Mouse (Mus musculus): ENCODE results near the gene Slc4a8.
"Not testable (repeated sequence)": the region's sequence is repeated elsewhere in the genome, so short reads cannot be mapped to it uniquely, and the experiment has no call there.

Gene Slc4a8

DNA sequence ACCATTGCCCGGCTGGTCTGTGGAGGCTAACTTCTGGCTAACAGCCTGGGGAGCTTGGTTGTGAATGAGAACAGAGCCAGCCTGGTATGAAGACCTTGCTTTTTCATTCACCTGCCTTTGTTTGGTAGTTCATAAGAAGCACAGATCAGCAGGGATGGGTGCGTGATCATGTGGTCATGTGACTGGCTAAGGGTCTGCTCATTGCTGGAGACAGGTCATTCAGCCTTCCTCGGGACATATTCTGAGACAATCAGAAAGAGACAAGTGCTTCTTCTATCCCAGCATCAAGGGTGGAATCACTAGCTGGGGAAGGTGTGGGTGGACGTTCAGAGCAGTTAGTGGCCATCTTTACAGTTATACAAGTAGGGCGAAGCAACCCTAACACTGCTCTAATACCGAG is 22.1 kb upstream of the Slc4a8 start:
- in situ Hi-C loops (cut with MboI, MseI): no loop called here

DNA sequence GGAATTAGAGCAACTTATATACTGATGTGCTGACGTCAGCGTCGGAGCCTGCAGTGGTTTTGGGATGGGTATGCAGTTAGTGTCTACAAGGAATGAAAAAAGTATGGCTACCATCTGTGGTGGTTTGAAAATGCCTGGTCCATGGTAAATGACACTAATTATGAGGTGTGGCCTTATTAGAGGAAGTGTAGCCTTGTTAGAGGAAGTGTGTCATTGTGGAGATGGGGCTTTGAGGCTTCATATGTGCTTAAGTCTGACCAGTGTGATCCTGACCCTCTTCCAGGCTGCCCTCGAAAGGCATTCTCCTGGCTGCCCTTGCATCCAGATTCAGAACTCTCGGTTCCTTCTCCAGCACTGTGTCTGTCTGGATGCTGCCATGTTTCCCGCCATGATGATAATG is 18.3 kb upstream of the Slc4a8 start:
- in situ Hi-C loops (cut with MboI, MseI): no loop called here

DNA sequence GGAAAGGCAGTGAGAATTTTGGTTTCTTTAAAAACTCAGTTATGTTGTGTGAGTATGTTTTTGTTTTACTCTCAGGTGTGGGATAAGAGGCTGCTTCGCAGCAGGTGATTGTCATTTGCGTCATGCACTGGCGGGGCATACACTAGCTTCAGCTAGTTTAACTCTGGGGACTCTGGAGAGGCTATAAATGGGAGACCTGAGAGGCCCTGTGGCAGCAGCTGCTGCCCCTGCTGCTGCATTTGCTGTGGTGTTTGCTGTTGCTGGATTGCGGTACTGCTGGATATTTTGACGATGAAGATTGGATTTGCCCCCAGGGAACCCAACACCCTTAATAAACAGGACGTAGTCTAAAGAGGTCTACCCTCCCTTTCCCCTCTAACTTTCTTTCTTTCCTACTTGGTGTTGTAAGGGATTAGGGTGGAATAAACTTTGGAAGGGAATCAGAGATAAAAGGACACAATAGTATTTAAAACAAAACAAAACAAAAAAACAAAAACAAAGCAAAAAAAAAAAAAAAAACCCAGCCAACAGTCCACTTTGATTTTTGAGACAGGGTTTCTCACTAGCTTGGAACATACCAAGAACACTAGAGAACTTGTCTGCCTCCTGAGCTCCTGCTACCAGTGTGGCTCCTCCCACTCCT is 14.9 kb upstream of the Slc4a8 start:
- in situ Hi-C loops (cut with MboI, MseI): no loop called here

DNA sequence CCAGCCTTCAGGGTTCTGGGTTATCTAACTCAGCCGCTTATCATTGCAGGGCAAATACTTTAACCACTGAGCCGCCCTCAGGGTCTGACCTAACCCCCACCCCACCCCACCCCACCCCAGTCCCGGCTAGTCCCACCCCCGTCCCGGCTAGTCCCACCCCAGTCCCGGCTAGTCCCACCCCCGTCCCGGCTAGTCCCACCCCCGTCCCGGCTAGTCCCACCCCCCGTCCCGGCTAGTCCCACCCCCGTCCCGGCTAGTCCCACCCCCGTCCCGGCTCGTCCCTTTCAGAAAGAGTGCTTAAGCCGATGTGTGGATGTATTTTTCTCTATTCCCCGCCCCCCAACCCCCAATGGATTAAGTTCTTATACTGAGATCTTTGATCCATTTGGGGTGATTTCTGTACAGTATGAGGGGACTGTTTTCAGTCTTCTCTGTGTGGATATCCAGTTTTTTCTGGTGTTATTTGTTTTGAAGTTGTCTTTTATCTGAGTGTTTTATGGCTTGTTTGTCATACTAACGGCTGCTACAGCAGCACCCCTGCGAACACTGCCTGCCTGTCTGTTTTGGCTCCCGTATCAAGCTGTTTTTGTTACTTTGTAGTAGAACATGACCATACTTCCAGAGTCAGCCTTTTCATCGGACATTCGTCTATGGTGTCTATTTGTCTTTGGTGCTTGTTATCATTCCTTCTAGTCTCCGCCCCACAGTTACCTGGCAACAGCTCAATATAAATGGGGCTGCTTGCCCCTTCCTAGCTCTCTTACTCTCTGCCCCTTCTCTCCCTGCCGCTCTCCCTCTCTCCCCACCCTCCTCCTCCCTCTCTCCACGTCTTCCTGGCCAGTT is 14.2 kb upstream of the Slc4a8 start:
- in situ Hi-C loops (cut with MboI, MseI): no loop called here

DNA sequence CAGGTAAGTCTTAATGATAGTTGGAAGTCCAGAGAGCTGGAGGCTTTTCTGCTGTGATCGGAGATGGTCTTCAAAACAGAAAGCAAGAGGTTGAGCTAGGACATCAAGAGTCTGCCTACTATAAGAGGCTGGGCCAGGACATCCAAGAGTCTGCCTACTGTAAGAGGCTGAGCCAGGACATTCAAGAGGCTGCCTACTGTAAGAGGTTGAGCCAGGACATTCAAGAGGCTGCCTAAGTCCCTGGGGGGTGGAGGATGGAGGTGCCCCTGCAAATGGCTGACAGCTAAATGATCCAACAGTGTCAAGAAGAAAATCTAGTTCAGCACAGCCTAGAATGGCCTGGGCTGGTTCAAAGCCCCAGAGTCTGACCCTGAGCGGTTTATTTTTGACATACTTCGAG is 13.0 kb upstream of the Slc4a8 start:
- in situ Hi-C loops (cut with MboI, MseI): no loop called here

DNA sequence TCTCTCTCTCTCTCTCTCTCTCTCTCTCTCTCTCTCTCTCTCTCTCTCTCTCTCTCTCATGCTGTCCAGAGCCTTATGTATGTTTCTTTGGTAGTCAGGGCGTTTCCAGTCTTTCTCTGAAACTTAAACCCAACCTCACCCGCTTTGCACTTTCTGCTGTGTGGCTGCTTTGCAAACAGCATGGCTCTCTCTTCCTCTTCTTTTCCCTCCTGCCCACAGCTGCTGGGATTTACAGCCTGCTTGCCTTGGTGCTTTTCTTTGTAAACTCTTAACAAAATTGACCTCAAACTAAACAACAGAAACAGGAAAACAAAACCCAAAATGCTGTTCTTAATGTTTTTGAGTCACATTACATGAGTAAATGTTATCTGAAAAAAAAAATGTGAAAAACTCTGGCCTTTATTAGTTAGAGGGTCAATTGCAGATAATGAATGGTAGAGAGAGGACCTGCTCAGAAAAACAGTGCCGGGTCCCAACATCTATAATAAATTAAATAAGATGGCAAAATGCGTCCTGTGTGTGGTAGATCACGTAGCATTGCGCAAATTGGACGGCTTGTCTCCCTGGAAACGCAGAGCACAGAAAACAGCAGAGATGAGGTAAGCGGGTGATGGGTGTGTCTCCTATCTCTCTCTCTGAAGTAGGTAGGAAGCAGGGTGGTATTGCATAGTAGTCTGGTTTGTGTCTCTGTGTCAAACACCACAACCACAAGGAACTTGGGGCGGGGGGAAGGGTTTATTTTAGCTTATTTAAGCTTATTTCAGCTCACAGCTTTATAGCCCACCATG is 11.6 kb upstream of the Slc4a8 start:
- in situ Hi-C loops (cut with MboI, MseI): no loop called here

DNA sequence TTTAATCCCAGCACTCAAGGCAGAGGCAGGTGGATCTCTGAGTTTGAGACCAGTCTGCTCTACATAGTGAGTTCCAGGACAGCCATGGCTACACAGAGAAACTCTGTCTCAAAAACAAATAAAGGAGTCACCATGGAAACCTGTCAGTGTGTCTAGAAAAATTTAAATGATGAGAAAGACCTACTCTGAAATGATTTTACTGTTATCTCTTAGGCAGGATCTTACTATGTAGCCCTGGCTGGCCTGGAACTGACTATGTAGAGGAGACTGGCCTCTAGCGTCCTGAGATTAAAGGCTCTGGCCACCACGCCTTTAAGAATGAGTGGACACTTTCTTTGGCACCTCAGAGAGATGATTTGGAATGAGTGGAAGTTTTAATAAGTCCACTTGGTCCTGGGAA is 9.1 kb upstream of the Slc4a8 start:
- in situ Hi-C loops (cut with MboI, MseI): no loop called here

DNA sequence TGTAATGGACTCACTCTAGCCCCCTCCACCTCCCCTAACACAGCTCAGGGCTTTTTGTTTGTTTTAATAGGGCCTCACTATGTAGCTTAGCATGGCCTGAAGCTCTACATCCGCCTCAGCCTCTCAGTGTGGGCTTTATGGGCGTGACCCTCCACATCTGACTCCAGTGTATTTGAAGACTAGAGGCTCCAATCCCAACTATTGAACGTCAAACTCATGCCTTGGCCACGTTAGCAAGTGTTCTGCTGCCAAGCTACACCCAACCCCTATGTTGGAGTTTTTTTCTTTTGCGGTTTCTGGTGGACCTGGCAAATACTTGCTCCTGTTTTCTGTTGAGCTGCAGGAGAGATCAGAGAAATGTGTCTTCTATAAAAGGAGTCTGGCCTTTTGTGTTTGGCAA is 8.5 kb upstream of the Slc4a8 start:
- in situ Hi-C loops (cut with MboI, MseI): no loop called here

DNA sequence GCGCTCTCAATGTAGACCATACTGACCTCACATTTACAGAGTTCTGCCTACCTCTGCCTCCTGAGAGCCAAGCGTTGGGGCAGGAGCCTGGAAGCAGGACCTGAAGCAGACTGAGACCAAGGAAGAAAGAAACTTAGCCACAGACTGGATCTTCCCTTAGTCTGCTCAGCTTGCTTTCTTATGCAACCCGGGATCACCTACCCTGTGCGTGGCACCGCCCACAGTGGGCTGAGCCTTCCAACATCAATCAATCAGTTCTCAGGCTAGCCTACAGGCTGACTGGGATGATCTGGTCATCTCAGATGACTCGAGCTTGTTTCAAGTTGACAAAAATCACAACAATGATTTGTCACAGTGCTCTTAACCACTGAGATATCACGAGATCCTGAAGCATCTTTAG is 7.5 kb upstream of the Slc4a8 start:
- in situ Hi-C loops (cut with MboI, MseI): no loop called here

DNA sequence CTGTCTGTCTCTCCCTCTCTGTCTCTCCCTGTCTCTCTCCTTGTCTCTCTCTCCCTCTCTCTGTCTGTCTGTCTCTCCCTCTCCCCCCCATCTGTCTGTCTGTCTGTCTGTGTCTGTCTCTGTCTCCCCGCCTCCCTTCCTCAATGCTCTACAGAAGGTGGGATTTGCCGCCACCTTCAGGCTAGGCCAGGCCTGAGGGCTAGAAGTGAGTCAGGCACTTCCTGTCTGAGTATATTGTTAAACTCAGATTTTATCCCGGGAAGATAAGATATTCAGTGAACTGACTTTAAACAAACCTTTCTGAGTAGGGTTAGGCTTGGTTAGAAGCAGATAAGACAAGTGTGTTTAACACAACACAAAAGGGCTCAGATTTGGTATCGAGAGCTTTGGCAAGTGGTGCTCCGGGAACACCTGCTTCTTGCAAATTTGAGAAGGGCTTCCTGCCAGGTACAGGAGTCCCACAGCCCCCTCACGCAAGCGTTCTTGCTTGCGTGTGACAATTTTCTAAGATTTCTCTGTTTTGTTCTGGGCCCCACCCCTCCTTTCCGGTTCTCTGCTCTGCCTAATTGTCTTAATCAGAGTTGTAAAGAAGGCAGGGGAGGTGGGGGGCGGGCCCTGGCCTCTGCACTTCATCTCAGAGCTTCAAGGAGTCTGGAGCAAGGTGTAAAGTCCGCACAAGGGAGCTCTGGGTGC is 6.6 kb upstream of the Slc4a8 start:
- in situ Hi-C loops (cut with MboI, MseI): no loop called here

DNA sequence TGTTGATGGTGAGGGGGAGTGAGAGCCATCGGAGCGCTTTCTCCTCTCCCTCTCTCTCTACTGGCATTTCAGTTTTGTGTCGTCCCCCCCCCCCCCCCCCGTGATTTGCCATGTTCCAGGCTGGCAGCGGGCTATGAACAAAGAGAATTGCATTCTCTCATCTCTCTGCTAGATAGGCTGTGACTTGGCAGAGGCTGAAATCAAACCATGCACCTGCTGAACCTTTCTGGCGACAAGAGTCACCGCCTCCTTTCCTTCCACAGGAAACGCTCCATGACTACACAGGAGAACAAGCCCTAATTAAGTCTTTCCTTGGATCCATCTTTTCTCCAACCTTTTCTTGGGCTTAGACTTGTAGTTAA is 6.1 kb upstream of the Slc4a8 start:
- in situ Hi-C loops (cut with MboI, MseI): no loop called here

DNA sequence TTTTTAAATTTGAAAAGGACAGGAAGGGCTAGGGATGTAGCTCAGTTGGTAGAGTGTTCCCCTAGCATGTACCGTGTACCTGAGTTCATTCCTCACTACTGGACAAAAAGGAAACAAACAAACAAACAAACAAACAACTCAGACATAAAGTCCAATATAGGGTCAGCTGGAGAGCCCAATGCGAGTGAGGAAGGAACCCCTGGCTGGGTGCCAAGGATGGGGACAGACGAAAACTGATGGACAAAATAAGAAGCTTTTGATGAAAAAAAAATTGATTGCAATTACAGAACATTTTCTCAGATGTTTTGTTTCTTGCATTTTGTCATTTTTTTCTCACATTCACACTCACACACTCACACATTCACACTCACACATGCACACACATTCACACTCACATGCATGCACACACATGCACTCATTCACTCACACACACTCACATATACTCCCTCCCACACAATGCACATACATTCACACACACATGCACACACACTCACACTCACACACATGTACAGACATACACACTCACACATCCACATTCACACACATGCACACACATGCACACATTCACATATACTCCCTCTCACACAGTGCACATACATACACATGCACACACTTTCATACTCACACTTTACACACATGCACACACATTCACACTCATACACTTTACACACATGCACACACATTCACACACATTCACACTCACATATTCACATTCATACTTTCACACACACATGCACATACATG is 5.5 kb upstream of the Slc4a8 start:
- in situ Hi-C loops (cut with MboI, MseI): no loop called here

DNA sequence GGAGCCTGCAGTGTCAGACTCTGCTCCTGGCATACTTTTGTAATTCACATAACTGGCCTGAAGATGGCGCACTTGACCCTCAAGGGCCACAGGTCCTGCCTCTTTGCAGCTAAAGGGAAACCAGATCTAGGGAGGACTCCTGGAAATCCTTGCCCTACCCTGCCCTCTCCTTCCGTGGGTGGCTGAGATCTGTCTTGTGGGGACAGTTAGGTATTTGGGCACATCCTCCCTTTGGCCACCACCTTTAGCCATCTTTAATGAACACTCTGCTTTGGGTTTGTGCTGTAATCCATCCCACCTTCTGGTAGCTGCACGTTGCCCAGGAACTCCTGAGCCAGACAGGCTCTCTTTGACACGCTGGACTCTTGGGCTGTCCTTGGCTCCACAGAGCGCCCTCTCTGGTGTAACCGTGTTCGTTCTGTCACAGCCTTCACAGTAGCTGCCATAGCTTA is 4.0 kb upstream of the Slc4a8 start:
- in situ Hi-C loops (cut with MboI, MseI): no loop called here

DNA sequence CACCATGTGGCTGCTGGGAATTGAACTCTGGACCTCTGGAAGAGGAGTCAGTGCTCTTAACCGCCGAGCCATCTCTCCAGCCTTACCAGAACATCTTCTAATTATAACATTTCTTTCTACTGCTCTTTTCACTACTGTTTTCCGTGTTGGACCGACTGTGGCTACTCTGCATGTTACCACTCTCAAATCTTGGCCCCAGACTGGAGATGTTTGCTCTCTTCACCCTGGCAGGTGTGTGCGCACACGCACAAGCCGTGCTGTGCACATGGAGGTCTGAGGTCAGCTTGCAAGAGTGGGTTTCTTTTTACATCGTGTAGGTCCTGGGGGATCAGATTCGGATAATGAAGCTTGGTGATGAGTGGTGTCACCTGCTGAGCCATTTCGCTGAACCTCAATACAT is 2.3 kb upstream of the Slc4a8 start:
- in situ Hi-C loops (cut with MboI, MseI): no loop called here

DNA sequence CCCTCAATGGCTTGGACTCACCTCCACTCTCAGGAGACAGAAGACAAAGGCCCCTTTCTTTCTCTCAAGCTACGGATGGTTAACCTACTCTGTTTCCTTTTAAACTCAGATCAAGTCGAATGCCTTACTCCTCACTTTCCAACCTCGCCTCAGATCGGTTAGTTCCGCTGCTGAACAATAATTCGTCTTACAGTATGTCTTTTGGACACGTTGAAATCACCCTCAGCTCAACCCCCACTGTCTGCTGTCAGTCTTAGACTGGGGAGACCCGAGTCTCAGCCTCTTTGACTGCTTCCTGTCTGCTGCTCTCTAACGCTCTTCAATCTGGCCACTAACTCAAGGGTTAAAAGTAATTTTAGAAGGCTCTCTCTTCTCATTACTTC is 520 bp upstream of the Slc4a8 start:
- in situ Hi-C loops (cut with MboI, MseI): no loop called here

DNA sequence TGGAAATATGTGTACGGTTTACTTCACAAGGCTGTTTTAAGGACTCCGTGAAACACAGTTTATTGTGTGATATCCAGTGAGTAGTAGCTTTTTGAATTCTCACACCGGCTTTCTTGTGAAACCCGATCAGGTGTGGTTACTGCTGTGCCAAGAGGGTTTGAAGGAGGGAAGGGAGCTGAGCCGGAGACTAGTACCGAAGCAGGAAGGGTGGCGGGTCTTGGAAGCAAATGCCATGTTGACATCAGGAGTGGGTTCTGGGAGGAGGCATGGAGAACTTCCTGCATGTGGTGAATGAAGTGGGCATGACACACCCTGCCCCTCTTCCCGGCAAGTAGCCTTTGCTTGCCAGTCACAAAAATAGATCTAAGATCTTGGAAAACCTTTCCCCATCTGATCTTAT is 1.1 kb downstream of the Slc4a8 start:
- in situ Hi-C loops (cut with MboI, MseI): no loop called here

DNA sequence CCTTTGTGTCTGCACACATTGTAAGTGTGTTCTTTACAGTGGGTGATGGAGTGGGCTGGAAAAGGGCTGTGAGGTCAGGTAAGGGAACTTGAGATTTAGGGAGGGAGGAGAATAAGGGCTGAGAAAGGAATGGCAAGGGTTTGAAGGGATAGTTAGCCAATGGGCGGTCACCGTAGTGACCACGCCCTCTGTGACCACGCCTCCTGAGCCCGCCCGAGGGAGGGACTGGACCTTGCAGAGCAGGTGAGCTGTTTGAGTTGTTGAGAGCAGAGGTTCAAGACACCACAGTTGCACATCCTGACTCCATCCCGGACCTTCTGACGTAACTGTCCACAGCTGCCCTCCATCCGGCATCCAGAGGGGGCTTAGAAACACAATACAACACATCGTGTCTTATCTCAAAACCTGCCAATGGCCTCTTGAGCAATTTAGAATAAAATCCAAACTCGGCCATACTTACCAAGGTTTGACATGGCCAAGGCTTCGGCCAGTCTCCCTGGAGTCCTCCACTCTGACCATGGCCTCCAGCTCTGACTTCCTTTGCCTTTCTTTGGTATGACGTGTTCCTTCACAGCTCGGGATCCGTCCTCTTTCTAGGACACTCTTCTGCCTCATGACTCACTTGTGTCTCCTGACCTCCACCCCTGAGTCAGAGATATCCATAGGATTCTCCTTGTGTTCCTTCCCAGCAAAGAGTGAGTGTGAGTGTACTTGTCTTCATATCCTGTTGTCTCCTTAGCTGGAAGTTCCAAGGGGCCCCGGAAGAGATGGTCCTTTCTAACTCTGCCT is 2.8 kb downstream of the Slc4a8 start:
- in situ Hi-C loops (cut with MboI, MseI): no loop called here

DNA sequence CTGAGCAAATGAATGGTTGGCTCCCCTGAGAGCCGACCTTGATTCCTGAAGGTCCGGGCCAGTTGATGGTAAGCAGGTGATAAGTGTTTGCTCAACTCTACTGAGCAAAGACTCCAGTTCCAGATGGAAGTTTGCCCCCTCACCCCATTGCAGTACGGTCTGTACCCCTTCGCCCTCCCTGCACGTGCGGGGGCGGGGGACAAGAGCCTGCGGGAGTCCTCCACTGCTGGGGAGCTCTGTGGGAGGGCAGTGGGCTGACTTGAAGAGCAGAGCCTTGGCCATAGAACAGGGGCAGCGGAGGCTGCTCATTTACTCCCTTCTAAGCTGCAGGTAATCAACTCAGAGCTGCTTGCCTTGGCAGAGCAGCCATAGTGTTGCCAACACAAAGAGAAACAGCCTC is 5.3 kb downstream of the Slc4a8 start:
- in situ Hi-C loops (cut with MboI, MseI): no loop called here

DNA sequence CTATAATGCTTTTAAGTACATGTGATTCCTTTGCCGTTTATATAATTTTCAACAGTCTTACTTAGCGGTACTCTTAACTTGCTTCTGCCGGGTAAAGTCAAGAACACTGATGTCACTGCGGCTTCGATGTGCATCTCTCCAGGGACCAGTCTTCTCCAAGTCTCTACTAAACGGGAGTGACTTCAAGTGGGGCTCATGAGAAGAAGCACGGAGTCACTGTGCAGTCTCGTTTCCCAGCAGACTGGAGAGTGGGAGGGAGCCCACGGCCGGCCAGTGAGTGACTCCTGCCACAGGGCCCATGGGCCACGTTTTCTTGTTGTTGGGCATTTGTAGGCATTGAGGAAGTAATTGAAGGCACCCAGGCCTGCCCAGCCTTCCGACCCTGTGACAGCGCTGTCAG is 6.3 kb downstream of the Slc4a8 start:
- in situ Hi-C loops (cut with MboI, MseI): no loop called here

DNA sequence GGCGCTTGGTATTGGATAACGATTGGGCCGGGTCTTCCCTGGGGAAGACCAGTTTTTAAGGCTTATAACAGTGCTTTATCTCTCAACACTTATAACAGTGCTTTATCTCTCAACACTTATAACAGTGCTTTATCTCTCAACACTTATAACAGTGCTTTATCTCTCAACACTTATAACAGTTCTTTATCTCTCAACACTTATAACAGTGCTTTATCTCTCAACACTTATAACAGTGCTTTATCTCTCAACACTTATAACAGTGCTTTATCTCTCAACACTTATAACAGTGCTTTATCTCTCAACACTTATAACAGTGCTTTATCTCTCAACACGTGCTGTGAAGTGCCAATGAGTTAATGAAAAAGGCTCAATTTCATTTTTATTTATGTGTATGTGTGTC is 7.5 kb downstream of the Slc4a8 start:
- in situ Hi-C loops (cut with MboI, MseI): not testable (repeated sequence)

DNA sequence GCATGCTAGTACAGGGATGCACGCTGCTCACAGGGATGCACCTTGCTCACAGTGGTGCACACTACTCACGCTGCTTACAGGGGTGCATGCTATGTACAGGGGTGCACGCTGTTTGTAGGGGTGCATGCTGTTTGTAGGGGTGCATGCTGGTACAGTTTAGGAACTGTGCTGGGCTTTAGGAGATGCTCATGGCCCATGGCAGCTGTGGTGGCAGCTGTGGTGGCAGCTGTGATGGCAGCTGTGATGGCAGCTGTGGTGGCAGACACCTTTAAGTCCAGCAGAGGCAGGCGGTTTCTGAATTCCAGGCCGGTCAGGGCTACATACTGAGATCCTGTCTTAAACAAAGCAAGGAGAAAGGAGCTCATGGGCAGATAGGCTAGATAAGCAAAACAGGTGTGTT is 8.8 kb downstream of the Slc4a8 start:
- in situ Hi-C loops (cut with MboI, MseI): no loop called here

All from T-helper 1 cell (primary cell).